Mouse (Mus musculus) thymus, adult 2 months (tissue): ENCODE measurements around the gene Sgce.

ENCODE experiments used
- CTCF ChIP-seq: fragments of 200-500 bp; IDR thresholded peaks from 2 replicates; pipeline ENCODE4 v1.5.1; 2012; ENCODE audit warnings: mild to moderate bottlenecking, control low read depth, low read length, moderate library complexity, borderline replicate concordance; ENCODE audit not compliant: control insufficient read depth, poor library complexity, insufficient read depth; ENCODE audit errors: extremely low read depth
- POLR2A ChIP-seq: fragments of 200-500 bp; IDR thresholded peaks from 2 replicates; pipeline ENCODE4 v1.6.1; 2012; ENCODE audit warnings: mild to moderate bottlenecking, low read length, control low read depth, moderate library complexity; ENCODE audit not compliant: control insufficient read depth, poor library complexity, insufficient read depth; ENCODE audit errors: extremely low read depth

DNA sequence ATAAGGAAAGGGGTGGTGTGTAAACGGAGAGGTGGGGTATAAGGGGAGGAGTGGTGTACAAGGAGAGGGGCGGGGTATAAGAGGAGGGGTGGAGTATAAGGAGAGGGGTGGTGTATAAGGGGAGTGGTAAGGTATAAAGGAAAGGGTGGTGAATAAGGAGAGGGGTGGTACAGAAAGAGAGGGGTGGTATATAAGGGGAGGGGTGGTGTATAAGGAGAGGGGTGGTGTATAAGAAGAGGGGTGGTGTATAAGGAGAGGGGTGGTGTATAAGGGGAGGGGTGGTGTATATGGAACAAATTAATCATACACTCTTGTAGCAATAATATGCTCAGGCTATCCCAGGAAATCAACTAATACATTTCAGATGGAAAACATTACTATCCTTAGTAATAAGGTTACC, 15.2 kb upstream of the Sgce start:
- TF ChIP-seq CTCF (no peak), POLR2A (no peak)
